Mouse (Mus musculus): ENCODE measurements around the gene Rpl36a. TPM values are rescaled to one million over a fixed set of nuclear protein-coding genes. Genes with fewer than 3 reads are reported as not detected.
"Not testable (repeated sequence)": the region's sequence is repeated elsewhere in the genome, so short reads cannot be mapped to it uniquely, and the experiment has no call there.

The Rpl36a gene
- 184 and 216 TPM in 2 replicates for polyA plus RNA-seq (2015; fragmentation: Nextera tagmentation; extraction: Ambion mirVana)

DNA sequence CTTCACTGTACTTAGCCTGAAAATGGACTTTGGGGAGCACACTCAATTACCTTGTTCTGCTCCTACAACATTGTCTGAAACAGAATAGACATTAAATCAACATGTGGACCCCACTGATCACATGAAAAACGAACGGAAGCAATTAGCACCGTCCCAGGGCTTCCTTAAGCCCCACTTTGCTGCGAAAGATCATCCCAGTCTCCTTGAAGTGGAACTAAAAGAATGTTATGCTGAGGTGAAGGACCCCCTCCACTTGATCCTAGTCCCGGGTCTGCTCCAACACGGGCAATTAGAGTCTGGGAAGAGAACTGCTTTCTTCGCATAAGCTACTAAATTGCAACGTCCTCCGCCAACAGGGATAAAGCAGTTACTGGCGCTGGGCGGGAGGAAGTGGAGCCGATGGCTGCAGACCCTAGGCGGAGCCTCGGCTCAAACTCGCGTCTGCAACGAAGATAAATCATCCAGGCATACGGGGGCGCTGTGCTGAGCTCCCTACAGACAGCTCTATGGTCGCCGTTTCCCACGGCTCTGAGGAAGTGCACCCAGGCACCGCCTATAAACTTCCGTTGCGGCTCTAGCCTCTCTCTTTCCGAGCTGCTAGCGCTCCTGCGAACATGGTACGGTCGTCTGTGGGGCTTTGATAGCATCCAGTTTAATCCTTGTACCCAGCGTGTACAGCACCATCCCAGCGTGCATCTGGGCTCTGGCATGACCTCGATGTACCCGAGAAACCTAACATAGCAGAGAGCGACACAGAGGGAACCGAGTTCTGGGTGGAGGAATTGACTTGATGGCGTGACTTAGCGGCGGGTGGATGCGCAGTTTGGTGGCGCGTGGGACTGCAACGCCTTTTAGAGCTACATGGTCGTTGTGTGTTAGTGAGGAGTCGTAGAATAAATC, at the start of gene Rpl36a:
Rpl36a (plus strand) TSS at position 552 of the 900 bp plus-strand sequence.
- H3K36me3 ChIP-seq: no peaks in the 10 kb centered on the region
- WGBS: 25% methylated on average over 45 of the region's 45 CpGs
- no peaks in the 10 kb centered on the region for H3K9me3 ChIP-seq (replicated peaks)
- peak within 1 kb of the TSS; percentile 84 for H3K27ac ChIP-seq (replicated peaks)
- no peaks in the 10 kb centered on the region for H3K27me3 ChIP-seq (replicated peaks)
- peak within 1 kb of the TSS; percentile 46 for H3K9ac ChIP-seq (replicated peaks)
- H3K4me3 ChIP-seq (replicated peaks): peak within 1 kb of the TSS; percentile 47
- peak within 1 kb of the TSS; percentile 58 for H3K4me2 ChIP-seq
- ATAC-seq (ENCODE audit: low FRiP score): peak; percentile 98
- H3K4me1 ChIP-seq: peaks cover 16% of the 10 kb centered on the region

- not testable (repeated sequence) for H3K27me3 ChIP-seq (replicated peaks); ATAC-seq (ENCODE audit: low FRiP score); H3K4me2 ChIP-seq; H3K36me3 ChIP-seq; H3K27ac ChIP-seq (replicated peaks); H3K4me1 ChIP-seq; H3K9me3 ChIP-seq (replicated peaks); H3K9ac ChIP-seq (replicated peaks); H3K4me3 ChIP-seq (replicated peaks)
- 86% methylated on average over 10 of the region's 10 CpGs for WGBS
These were observed 45.7 kb upstream of the Rpl36a start for GRCm38 (mm10) chrX:134539795-134540194.

GRCm38 (mm10) chrX:134540414-134541135, 44.9 kb upstream of the Rpl36a start:
- Histone ChIP-seq H3K36me3 (no peaks in the 10 kb centered on the region), H3K4me3 (replicated peaks) (peak overlapping the region; percentile 52), H3K27me3 (replicated peaks) (no peaks in the 10 kb centered on the region), H3K4me2 (peak overlapping the region; percentile 66), H3K9ac (replicated peaks) (peak overlapping the region; percentile 55), H3K27ac (replicated peaks) (no peak overlapping the region), H3K4me1 (peaks cover 5% of the 10 kb centered on the region; the same call in 1 of the 2 replicates), H3K9me3 (replicated peaks) (no peaks in the 10 kb centered on the region)
- 29% methylated on average over 12 of the region's 12 CpGs for WGBS
- ATAC-seq (ENCODE audit: low FRiP score): no peak

GRCm38 (mm10) chrX:134541145-134541954, 44.1 kb upstream of the Rpl36a start, which contains the start of gene Timm8a1:
TSS of gene Timm8a1 (minus strand) at chrX:134541865.
- H3K27ac ChIP-seq (replicated peaks): peak within 1 kb of the TSS; percentile 68; the same call in 1 of the 2 replicates
- no peaks in the 10 kb centered on the region for H3K36me3 ChIP-seq
- H3K4me1 ChIP-seq: peaks cover 5% of the 10 kb centered on the region; the same call in 1 of the 2 replicates
- H3K9me3 ChIP-seq (replicated peaks): no peaks in the 10 kb centered on the region
- no peaks in the 10 kb centered on the region for H3K27me3 ChIP-seq (replicated peaks)
- H3K4me2 ChIP-seq: peak within 1 kb of the TSS; percentile 66
- H3K9ac ChIP-seq (replicated peaks): peak within 1 kb of the TSS; percentile 55
- peak; percentile 95 for ATAC-seq (ENCODE audit: low FRiP score)
- peak within 1 kb of the TSS; percentile 52 for H3K4me3 ChIP-seq (replicated peaks)
- 15% methylated on average over 23 of the region's 61 CpGs for WGBS

DNA sequence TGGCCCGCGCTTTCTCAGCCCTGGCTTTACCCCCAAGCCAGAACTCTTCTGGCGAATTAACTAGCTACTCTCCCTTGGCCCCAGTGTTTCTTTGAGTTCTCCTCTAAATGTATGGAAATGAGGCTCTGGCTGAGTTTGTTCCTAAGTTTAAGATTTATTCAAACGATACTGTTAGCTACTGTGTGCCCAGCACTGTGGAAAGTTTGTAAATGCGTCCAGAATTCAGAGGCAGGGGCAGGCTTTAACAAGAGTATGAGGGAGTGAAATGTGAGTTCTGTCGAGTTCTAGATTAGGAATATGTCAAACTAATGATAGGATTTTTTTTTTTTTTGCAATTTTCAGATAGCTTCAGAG, 43.5 kb upstream of the Rpl36a start:
- peak; percentile 58; the same call in 1 of the 2 replicates for ATAC-seq (ENCODE audit: low FRiP score)
- WGBS: 17% methylated on average over 6 of the region's 6 CpGs

DNA sequence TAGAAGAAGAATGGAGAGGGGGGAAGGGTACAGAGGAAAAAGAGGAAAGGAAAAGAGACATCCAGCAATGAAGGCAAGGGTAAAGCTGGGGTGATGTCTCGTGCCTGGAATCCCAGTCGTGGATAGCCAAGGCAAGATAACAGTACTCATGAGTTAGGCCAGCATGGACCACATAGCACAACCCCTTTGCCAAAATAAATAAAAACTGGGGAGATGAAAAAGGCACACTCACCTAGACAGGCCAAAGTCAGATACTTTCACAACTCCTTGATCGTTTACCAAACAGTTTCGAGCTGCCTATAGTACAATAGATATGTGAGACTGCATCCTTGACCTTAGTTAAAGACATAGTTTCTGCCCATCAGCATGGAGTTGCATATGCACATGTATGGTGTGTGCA, 38.1 kb upstream of the Rpl36a start:
- H3K4me2 ChIP-seq: no peak overlapping the region
- no peaks in the 10 kb centered on the region for H3K4me1 ChIP-seq
- no peak for ATAC-seq (ENCODE audit: low FRiP score)
- H3K4me3 ChIP-seq (replicated peaks): no peak overlapping the region
- H3K9me3 ChIP-seq (replicated peaks): no peaks in the 10 kb centered on the region
- no peak overlapping the region for H3K9ac ChIP-seq (replicated peaks)
- no peaks in the 10 kb centered on the region for H3K27me3 ChIP-seq (replicated peaks)
- WGBS: 86% methylated on average over 4 of the region's 4 CpGs
- no peaks in the 10 kb centered on the region for H3K36me3 ChIP-seq
- H3K27ac ChIP-seq (replicated peaks): no peak overlapping the region

More for the DNA sequence above, 43.5 kb upstream of the Rpl36a start:
- H3K9ac ChIP-seq (replicated peaks): peak overlapping the region; percentile 34
- no peaks in the 10 kb centered on the region for H3K9me3 ChIP-seq (replicated peaks)
- H3K36me3 ChIP-seq: no peaks in the 10 kb centered on the region
- peak overlapping the region; percentile 66 for H3K4me2 ChIP-seq
- H3K27ac ChIP-seq (replicated peaks): 0 out of 2 replicates have a peak overlapping the region, but pooled peaks have one; percentile 68
- H3K4me1 ChIP-seq: peaks cover 5% of the 10 kb centered on the region; the same call in 1 of the 2 replicates
- peak overlapping the region; percentile 52 for H3K4me3 ChIP-seq (replicated peaks)
- no peaks in the 10 kb centered on the region for H3K27me3 ChIP-seq (replicated peaks)

DNA sequence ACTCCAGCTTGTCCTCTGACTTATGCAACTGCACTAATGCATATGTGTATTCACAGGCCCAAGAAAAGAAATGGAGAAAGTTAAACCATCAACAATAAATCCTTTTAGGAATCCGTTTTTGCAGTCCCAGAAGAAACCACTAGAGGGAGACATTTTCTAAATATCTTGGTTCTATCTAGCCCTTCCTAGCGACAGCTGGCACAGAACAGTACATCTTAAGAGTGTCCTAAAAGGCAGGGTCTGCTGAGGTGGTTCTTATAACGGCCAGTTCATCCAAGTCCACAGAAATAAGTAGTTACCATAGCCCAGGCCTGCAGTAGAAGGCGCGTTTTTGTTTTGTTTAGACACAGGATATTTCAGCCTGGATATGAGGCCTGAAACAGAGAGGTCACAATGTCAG, 34.6 kb upstream of the Rpl36a start:
- Histone ChIP-seq H3K27me3 (replicated peaks) (no peaks in the 10 kb centered on the region), H3K9me3 (replicated peaks) (no peaks in the 10 kb centered on the region), H3K4me2 (no peak overlapping the region), H3K9ac (replicated peaks) (no peak overlapping the region), H3K36me3 (no peaks in the 10 kb centered on the region), H3K4me3 (replicated peaks) (no peak overlapping the region), H3K27ac (replicated peaks) (no peak overlapping the region), H3K4me1 (no peaks in the 10 kb centered on the region)
- WGBS: 23% methylated on average over 5 of the region's 5 CpGs
- no peak for ATAC-seq (ENCODE audit: low FRiP score)

DNA sequence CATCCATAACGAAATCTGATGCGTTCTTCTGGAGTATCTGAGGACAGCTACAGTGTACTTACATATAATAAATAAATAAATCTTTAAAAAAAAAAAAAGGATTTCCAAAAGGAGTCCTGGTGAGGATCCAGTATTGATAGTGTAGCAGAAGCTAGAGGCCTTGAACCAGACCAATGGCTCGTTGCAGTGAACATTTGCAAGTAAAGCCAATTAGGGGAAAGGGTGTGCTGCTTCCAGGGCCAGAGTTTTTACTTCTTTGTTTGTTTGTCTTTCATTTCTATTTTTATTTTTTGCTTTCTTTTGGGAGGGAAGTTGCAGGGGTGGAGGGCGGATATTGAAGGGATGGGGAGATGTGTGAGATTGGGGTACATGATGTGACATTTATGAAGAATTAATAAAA, 32.1 kb upstream of the Rpl36a start:
- no peaks in the 10 kb centered on the region for H3K4me1 ChIP-seq
- H3K9me3 ChIP-seq (replicated peaks): no peaks in the 10 kb centered on the region
- WGBS: 93% methylated on average over 4 of the region's 4 CpGs
- no peaks in the 10 kb centered on the region for H3K27me3 ChIP-seq (replicated peaks)
- no peak for ATAC-seq (ENCODE audit: low FRiP score)
- H3K36me3 ChIP-seq: no peaks in the 10 kb centered on the region
- no peak overlapping the region for H3K27ac ChIP-seq (replicated peaks)
- H3K4me3 ChIP-seq (replicated peaks): no peak overlapping the region
- H3K9ac ChIP-seq (replicated peaks): no peak overlapping the region
- no peak overlapping the region for H3K4me2 ChIP-seq

GRCm38 (mm10) chrX:134554425-134554824, 31.0 kb upstream of the Rpl36a start:
- no peak overlapping the region for H3K4me3 ChIP-seq (replicated peaks)
- H3K36me3 ChIP-seq: no peaks in the 10 kb centered on the region
- H3K27me3 ChIP-seq (replicated peaks): no peaks in the 10 kb centered on the region
- H3K27ac ChIP-seq (replicated peaks): no peak overlapping the region
- H3K9ac ChIP-seq (replicated peaks): no peak overlapping the region
- no peaks in the 10 kb centered on the region for H3K4me1 ChIP-seq
- WGBS: 78% methylated on average over 6 of the region's 6 CpGs
- no peak overlapping the region for H3K4me2 ChIP-seq
- no peak for ATAC-seq (ENCODE audit: low FRiP score)
- H3K9me3 ChIP-seq (replicated peaks): no peaks in the 10 kb centered on the region

- Histone ChIP-seq H3K4me1 (no peaks in the 10 kb centered on the region), H3K27ac (replicated peaks) (no peak overlapping the region), H3K9me3 (replicated peaks) (no peaks in the 10 kb centered on the region), H3K36me3 (no peaks in the 10 kb centered on the region), H3K9ac (replicated peaks) (no peak overlapping the region), H3K4me2 (no peak overlapping the region), H3K4me3 (replicated peaks) (no peak overlapping the region), H3K27me3 (replicated peaks) (no peaks in the 10 kb centered on the region)
- no peak for ATAC-seq (ENCODE audit: low FRiP score)
- 85% methylated on average over 4 of the region's 4 CpGs for WGBS
These were observed 21.1 kb upstream of the Rpl36a start for GRCm38 (mm10) chrX:134564326-134564725.

DNA sequence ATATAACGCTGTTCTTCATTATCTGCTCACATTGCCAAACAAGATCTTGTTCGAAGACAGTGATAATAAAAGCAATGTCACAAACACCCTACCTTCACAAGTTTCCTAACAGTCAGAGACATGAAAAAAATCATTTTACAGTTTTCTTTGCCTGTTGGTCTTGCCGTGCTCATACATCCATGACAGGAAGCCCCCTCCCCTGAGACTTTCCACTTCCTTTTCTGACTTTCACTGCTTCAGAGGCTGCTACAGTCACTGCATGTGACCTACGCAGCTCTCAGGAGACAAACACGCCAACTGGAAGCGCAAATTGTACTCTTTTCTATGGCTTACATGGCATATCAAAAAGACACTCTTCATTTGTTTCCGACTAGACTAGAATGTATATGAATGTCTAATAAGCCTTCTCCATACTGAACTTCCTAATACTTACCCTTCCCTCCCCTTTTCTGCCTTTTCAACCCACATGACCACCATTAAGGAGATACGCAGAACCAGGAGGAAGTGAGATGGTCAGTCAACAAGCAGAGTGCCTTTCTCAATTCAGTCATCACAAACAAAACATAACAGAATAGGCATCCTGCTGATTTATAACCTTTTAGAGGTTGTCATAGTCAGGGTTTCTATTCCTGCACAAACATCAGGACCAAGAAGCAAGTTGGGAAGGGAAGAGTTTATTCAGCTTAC, 18.8 kb upstream of the Rpl36a start:
- Histone ChIP-seq H3K36me3 (no peaks in the 10 kb centered on the region), H3K9me3 (replicated peaks) (no peaks in the 10 kb centered on the region), H3K9ac (replicated peaks) (no peak overlapping the region), H3K27ac (replicated peaks) (no peak overlapping the region), H3K4me2 (no peak overlapping the region), H3K4me1 (no peaks in the 10 kb centered on the region), H3K27me3 (replicated peaks) (no peaks in the 10 kb centered on the region), H3K4me3 (replicated peaks) (no peak overlapping the region)
- 91% methylated on average over 8 of the region's 8 CpGs for WGBS
- no peak for ATAC-seq (ENCODE audit: low FRiP score)

All from neural tube, embryonic 15.5 days (tissue).